Mouse (Mus musculus): Measurements from ENCODE around the gene Pdcd11. TPM values are rescaled to one million over a fixed set of nuclear protein-coding genes. Genes with fewer than 3 reads are reported as not detected.

Gene Pdcd11
- polyA plus RNA-seq, 1 experiment = 9.4 TPM

- peaks cover 25% of the 10 kb centered on the region for H3K4me1 ChIP-seq
- H3K4me3 ChIP-seq (replicated peaks) = no peak overlapping the region
- no peak for TF ChIP-seq FLI1 (IDR thresholded peaks at IDR 0.05; ENCODE audit: low read length)
- no peak for TF ChIP-seq GATA1 (IDR thresholded peaks at IDR 0.05; ENCODE audit: borderline replicate concordance, low read length)
- peaks cover 71% of the 10 kb centered on the region for H3K27me3 ChIP-seq (replicated peaks)
- H3K36me3 ChIP-seq (replicated peaks; ENCODE audit: low read length) = no peaks in the 10 kb centered on the region
- no peaks in the 10 kb centered on the region for H3K9me3 ChIP-seq
Measured at GRCm38 (mm10) chr19:47142438-47142837, 51.9 kb downstream of the Pdcd11 start.

- peaks cover 78% of the 10 kb centered on the region for H3K27me3 ChIP-seq (replicated peaks)
- TF ChIP-seq FLI1 (IDR thresholded peaks at IDR 0.05; ENCODE audit: low read length) (no peak), GATA1 (IDR thresholded peaks at IDR 0.05; ENCODE audit: borderline replicate concordance, low read length) (no peak)
- peaks cover 8% of the 10 kb centered on the region; the same call in 1 of the 2 replicates for H3K4me1 ChIP-seq
- no peaks in the 10 kb centered on the region for H3K36me3 ChIP-seq (replicated peaks; ENCODE audit: low read length)
- H3K4me3 ChIP-seq (replicated peaks) = no peak within 1 kb of the TSS
- no peaks in the 10 kb centered on the region for H3K9me3 ChIP-seq
Measured at GRCm38 (mm10) chr19:47144154-47144553, 53.6 kb downstream of the Pdcd11 start, which contains the start of gene Calhm1. Gene Calhm1, minus strand, starts transcription at chr19:47144254.

- Histone ChIP-seq H3K27me3 (replicated peaks) (peaks cover 82% of the 10 kb centered on the region), H3K4me1 (peaks cover 8% of the 10 kb centered on the region; the same call in 1 of the 2 replicates), H3K9me3 (no peaks in the 10 kb centered on the region), H3K4me3 (replicated peaks) (no peak overlapping the region), H3K36me3 (replicated peaks; ENCODE audit: low read length) (no peaks in the 10 kb centered on the region)
- TF ChIP-seq GATA1 (IDR thresholded peaks at IDR 0.05; ENCODE audit: borderline replicate concordance, low read length) (no peak), FLI1 (IDR thresholded peaks at IDR 0.05; ENCODE audit: low read length) (no peak)
Measured at GRCm38 (mm10) chr19:47148267-47148847, 57.8 kb downstream of the Pdcd11 start.

- Histone ChIP-seq H3K27me3 (replicated peaks) (peaks cover 79% of the 10 kb centered on the region), H3K36me3 (replicated peaks; ENCODE audit: low read length) (no peaks in the 10 kb centered on the region), H3K9me3 (no peaks in the 10 kb centered on the region), H3K4me1 (peaks cover 8% of the 10 kb centered on the region; the same call in 1 of the 2 replicates), H3K4me3 (replicated peaks) (no peak overlapping the region)
- TF ChIP-seq FLI1 (IDR thresholded peaks at IDR 0.05; ENCODE audit: low read length) = no peak
- no peak for TF ChIP-seq GATA1 (IDR thresholded peaks at IDR 0.05; ENCODE audit: borderline replicate concordance, low read length)
Measured at GRCm38 (mm10) chr19:47149854-47150253, 59.3 kb downstream of the Pdcd11 start.

GRCm38 (mm10) chr19:47151332-47152061 is 60.9 kb downstream of the Pdcd11 start:
- peaks cover 8% of the 10 kb centered on the region; the same call in 1 of the 2 replicates for H3K4me1 ChIP-seq
- no peaks in the 10 kb centered on the region for H3K9me3 ChIP-seq
- TF ChIP-seq FLI1 (IDR thresholded peaks at IDR 0.05; ENCODE audit: low read length) (no peak), GATA1 (IDR thresholded peaks at IDR 0.05; ENCODE audit: borderline replicate concordance, low read length) (no peak)
- peaks cover 71% of the 10 kb centered on the region for H3K27me3 ChIP-seq (replicated peaks)
- no peaks in the 10 kb centered on the region for H3K36me3 ChIP-seq (replicated peaks; ENCODE audit: low read length)
- H3K4me3 ChIP-seq (replicated peaks) = peak overlapping the region; percentile 62

GRCm38 (mm10) chr19:47152062-47152369 is 61.4 kb downstream of the Pdcd11 start:
- Histone ChIP-seq H3K9me3 (no peaks in the 10 kb centered on the region), H3K36me3 (replicated peaks; ENCODE audit: low read length) (no peaks in the 10 kb centered on the region), H3K27me3 (replicated peaks) (peaks cover 71% of the 10 kb centered on the region), H3K4me3 (replicated peaks) (peak overlapping the region; percentile 62), H3K4me1 (peaks cover 8% of the 10 kb centered on the region; the same call in 1 of the 2 replicates)
- no peak for TF ChIP-seq FLI1 (IDR thresholded peaks at IDR 0.05; ENCODE audit: low read length)

GRCm38 (mm10) chr19:47153767-47154166 is 63.2 kb downstream of the Pdcd11 start:
- H3K27me3 ChIP-seq (replicated peaks) = peaks cover 66% of the 10 kb centered on the region
- no peak overlapping the region for H3K4me3 ChIP-seq (replicated peaks)
- no peak for TF ChIP-seq FLI1 (IDR thresholded peaks at IDR 0.05; ENCODE audit: low read length)
- TF ChIP-seq GATA1 (IDR thresholded peaks at IDR 0.05; ENCODE audit: borderline replicate concordance, low read length) = no peak
- H3K36me3 ChIP-seq (replicated peaks; ENCODE audit: low read length) = no peaks in the 10 kb centered on the region
- H3K9me3 ChIP-seq = no peaks in the 10 kb centered on the region
- H3K4me1 ChIP-seq = peaks cover 11% of the 10 kb centered on the region; the same call in 1 of the 2 replicates

GRCm38 (mm10) chr19:47157664-47158063 is 67.1 kb downstream of the Pdcd11 start, which contains the start of gene Calhm3:
Gene Calhm3, minus strand, starts transcription at chr19:47157764.
- H3K36me3 ChIP-seq (replicated peaks; ENCODE audit: low read length) = no peaks in the 10 kb centered on the region
- TF ChIP-seq GATA1 (IDR thresholded peaks at IDR 0.05; ENCODE audit: borderline replicate concordance, low read length) = no peak
- no peak for TF ChIP-seq FLI1 (IDR thresholded peaks at IDR 0.05; ENCODE audit: low read length)
- H3K4me3 ChIP-seq (replicated peaks) = no peak within 1 kb of the TSS
- no peaks in the 10 kb centered on the region for H3K9me3 ChIP-seq
- H3K4me1 ChIP-seq = peaks cover 3% of the 10 kb centered on the region; the same call in 1 of the 2 replicates
- peaks cover 40% of the 10 kb centered on the region for H3K27me3 ChIP-seq (replicated peaks)

- Histone ChIP-seq H3K4me3 (replicated peaks) (no peak overlapping the region), H3K36me3 (replicated peaks; ENCODE audit: low read length) (no peaks in the 10 kb centered on the region), H3K27me3 (replicated peaks) (peaks cover 25% of the 10 kb centered on the region), H3K9me3 (no peaks in the 10 kb centered on the region), H3K4me1 (peaks cover 3% of the 10 kb centered on the region; the same call in 1 of the 2 replicates)
- TF ChIP-seq FLI1 (IDR thresholded peaks at IDR 0.05; ENCODE audit: low read length) = no peak
- TF ChIP-seq GATA1 (IDR thresholded peaks at IDR 0.05; ENCODE audit: borderline replicate concordance, low read length) = no peak
Measured at GRCm38 (mm10) chr19:47161669-47162068, 71.1 kb downstream of the Pdcd11 start.

GRCm38 (mm10) chr19:47163176-47163744 is 72.7 kb downstream of the Pdcd11 start:
- H3K9me3 ChIP-seq = no peaks in the 10 kb centered on the region
- H3K4me1 ChIP-seq = peaks cover 7% of the 10 kb centered on the region
- TF ChIP-seq GATA1 (IDR thresholded peaks at IDR 0.05; ENCODE audit: borderline replicate concordance, low read length) (no peak), FLI1 (IDR thresholded peaks at IDR 0.05; ENCODE audit: low read length) (no peak)
- no peak overlapping the region for H3K4me3 ChIP-seq (replicated peaks)
- H3K27me3 ChIP-seq (replicated peaks) = peaks cover 11% of the 10 kb centered on the region
- H3K36me3 ChIP-seq (replicated peaks; ENCODE audit: low read length) = no peaks in the 10 kb centered on the region
